Mouse (Mus musculus) liver, embryonic 11.5 days (tissue): ENCODE data around the gene Tbc1d16. TPM values are rescaled to one million over a fixed set of nuclear protein-coding genes. Genes with fewer than 3 reads are reported as not detected.

Experiments
- ATAC-seq: fragments of 200-750 bp; cut with Nextera tagmentation; replicated peaks from 2 replicates; pipeline ENCODE4 v1.8.0; 2017; ENCODE audit warnings: moderate number of reproducible peaks, mild to moderate bottlenecking, moderate TSS enrichment, moderate library complexity; ENCODE audit not compliant: low FRiP score
- DNase-seq: peaks from one replicate; pipeline ENCODE4 v3.0.0-alpha.2; 2017; ENCODE audit warnings: low spot score
- H3K27ac ChIP-seq: fragments of 300-500 bp; sonication (generic); 2 replicates; pipeline ENCODE4 v1.5.1; 2014; ENCODE audit warnings: mild to moderate bottlenecking, low read depth, low read length, control low read depth
- H3K27me3 ChIP-seq: fragments of 300-500 bp; sonication (generic); replicated peaks from 2 replicates; pipeline ENCODE4 v1.6.1; 2014; ENCODE audit warnings: low read length, mixed read lengths; ENCODE audit not compliant: control insufficient read depth, insufficient read depth
- H3K36me3 ChIP-seq: fragments of 300-500 bp; sonication (generic); 2 replicates; pipeline ENCODE4 v1.6.1; 2014; ENCODE audit warnings: mild to moderate bottlenecking, low read length, moderate library complexity, mixed read lengths; ENCODE audit not compliant: control insufficient read depth, insufficient read depth
- H3K4me1 ChIP-seq: fragments of 300-500 bp; sonication (generic); replicated peaks from 2 replicates; pipeline ENCODE4 v1.6.1; 2014; ENCODE audit warnings: low read length, mixed read lengths; ENCODE audit not compliant: control insufficient read depth, insufficient read depth
- H3K4me2 ChIP-seq: fragments of 300-500 bp; sonication (generic); 2 replicates; pipeline ENCODE4 v1.6.1; 2014; ENCODE audit warnings: mild to moderate bottlenecking, control low read depth, moderate library complexity
- H3K4me3 ChIP-seq: fragments of 300-500 bp; sonication (generic); 2 replicates; pipeline ENCODE4 v1.5.1; 2014; ENCODE audit warnings: low read depth, low read length, control low read depth
- H3K9ac ChIP-seq: fragments of 300-500 bp; sonication (generic); 2 replicates; pipeline ENCODE4 v1.6.1; 2014; ENCODE audit warnings: low read depth, low read length, control low read depth
- H3K9me3 ChIP-seq: fragments of 300-500 bp; sonication (generic); 2 replicates; pipeline ENCODE4 v1.6.1; 2016; ENCODE audit warnings: low read length, inconsistent platforms, mixed read lengths; ENCODE audit not compliant: control insufficient read depth
- WGBS: fragments of 180-500 bp; shearing (Covaris S2); extraction: QIAGEN DNeasy Blood & Tissue Kit; methylation state at CpG from one replicate; pipeline ENCODE4 v1.1.7; 2014; 5-methylcytosine and 5-hydroxymethylcytosine counted together
- polyA plus RNA-seq: library from polyadenylated mRNA; unstranded; fragments of >200 nt; fragmentation: Nextera tagmentation; extraction: Ambion mirVana; gene quantifications from 2 replicates; pipeline ENCODE4 v1.2.1, GENCODE M21; 2014

Tbc1d16 gene
- polyA plus RNA-seq, 1 experiment from 2014 or later = 3.6 TPM

DNA sequence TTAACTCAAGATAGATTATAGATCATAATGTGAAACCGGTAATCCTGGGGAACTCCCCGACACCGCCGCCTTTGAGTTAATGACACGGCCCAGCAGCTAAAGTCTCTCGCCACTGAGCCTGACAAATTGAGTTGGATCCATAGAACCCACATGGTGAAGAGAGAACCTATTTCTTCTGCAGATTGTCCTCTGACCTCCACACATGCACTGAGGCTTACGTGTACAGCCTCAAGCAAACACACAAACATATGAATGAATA, 64.6 kb downstream of the Tbc1d16 start:
- H3K27ac ChIP-seq = no peak overlapping the region; the same call in 1 of the 2 replicates
- 86% methylated on average over 7 of the region's 7 CpGs for WGBS
- H3K9ac ChIP-seq = no peak overlapping the region
- no peak overlapping the region for H3K4me3 ChIP-seq
- H3K9me3 ChIP-seq = no peaks in the 10 kb centered on the region
- no peak overlapping the region for H3K4me2 ChIP-seq
- H3K4me1 ChIP-seq = peaks cover 8% of the 10 kb centered on the region; the same call in 1 of the 2 replicates
- DNase-seq (no peak), ATAC-seq (no peak)
- peaks cover 2% of the 10 kb centered on the region; the same call in 1 of the 2 replicates for H3K27me3 ChIP-seq
- no peaks in the 10 kb centered on the region for H3K36me3 ChIP-seq

DNA sequence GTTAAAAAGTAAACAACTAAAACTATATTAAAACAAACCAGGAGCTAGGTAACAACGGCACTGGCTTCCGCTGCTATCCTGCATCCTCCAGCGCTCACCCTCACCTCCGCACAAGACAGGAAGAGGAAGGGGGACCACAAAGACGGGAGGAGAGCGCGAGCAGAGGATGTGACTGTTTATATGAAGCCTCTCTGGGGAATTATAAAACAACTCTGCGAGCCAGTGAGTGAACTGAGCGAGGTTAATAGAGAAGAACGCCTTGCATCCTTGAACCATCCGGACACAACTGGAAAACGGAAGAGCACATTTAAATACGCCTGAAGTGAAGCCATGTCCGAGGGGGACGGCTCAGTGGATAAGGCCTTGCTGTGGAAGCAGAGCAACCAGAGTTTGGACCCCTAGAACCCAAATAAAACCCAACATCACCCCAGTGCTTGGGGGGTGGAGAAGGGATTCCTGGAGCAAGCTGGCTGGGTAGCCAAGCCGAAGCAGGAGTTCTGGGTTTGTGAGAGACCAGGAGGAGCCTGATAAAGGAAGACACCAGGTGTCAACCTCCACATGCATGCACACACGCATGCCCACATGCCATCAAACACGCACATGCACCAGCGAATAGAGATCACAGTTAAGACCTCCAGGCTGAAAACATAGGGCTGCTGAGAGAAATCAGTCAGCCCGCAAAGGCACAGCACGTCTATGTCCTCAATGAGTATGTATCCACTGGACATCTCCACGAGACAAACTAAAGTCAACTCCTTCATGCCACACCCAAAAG, 65.2 kb downstream of the Tbc1d16 start:
- DNase-seq (no peak), ATAC-seq (no peak)
- Histone ChIP-seq H3K27me3 (peaks cover 7% of the 10 kb centered on the region; the same call in 1 of the 2 replicates), H3K4me3 (no peak overlapping the region), H3K27ac (no peak overlapping the region; the same call in 1 of the 2 replicates), H3K4me1 (peaks cover 8% of the 10 kb centered on the region; the same call in 1 of the 2 replicates), H3K36me3 (no peaks in the 10 kb centered on the region), H3K4me2 (no peak overlapping the region), H3K9me3 (no peaks in the 10 kb centered on the region), H3K9ac (no peak overlapping the region)
- WGBS = 75% methylated on average over 22 of the region's 22 CpGs

DNA sequence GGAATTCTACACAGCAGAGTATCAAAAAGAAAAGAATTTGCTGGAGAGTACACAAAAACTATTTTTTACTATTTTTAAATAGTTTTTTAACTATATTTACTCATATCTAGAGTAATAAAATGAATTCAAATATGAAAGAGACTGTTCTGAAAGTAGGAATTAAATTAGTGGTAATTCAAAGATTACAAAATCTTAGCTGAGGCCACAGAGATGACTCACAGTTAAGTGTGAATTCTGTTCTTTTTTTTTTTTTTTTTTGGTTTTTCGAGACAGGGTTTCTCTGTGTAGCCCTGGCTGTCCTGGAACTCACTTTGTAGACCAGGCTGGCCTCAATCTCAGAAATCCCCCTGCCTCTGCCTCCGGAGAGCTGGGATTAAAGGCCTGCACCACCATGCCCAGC, 66.6 kb downstream of the Tbc1d16 start:
- H3K36me3 ChIP-seq = no peaks in the 10 kb centered on the region
- ATAC-seq (no peak), DNase-seq (no peak)
- no peaks in the 10 kb centered on the region for H3K9me3 ChIP-seq
- 81% methylated on average over 2 of the region's 2 CpGs for WGBS
- H3K4me1 ChIP-seq = peaks cover 8% of the 10 kb centered on the region; the same call in 1 of the 2 replicates
- H3K27ac ChIP-seq = no peak overlapping the region
- no peak overlapping the region for H3K9ac ChIP-seq
- no peak overlapping the region for H3K4me3 ChIP-seq
- no peak overlapping the region for H3K4me2 ChIP-seq
- peaks cover 19% of the 10 kb centered on the region for H3K27me3 ChIP-seq

DNA sequence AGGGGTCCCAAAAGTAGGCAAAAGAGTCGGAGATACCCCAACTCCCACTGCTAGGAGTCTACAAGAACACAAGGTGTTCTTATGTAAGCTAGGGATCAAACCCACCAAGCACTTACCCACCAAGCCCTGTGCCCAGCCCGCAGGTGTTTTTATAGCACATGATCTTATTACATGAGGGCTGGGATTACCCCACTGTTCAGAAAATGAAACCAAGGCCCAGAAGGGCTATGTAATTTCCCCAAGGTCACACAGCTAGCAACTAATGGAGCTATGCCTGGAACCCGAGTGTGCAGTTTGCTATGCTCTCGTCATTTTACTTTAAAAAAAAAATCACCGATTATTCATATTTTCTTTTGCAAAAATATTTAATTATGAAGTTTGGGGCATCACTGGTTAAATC, 68.2 kb downstream of the Tbc1d16 start:
- Histone ChIP-seq H3K4me1 (peaks cover 8% of the 10 kb centered on the region; the same call in 1 of the 2 replicates), H3K27me3 (peaks cover 25% of the 10 kb centered on the region), H3K4me2 (peak overlapping the region; percentile 26), H3K27ac (no peak overlapping the region), H3K36me3 (0 out of 2 replicates have a peak, but pooled peaks cover 2% of the 10 kb centered on the region), H3K9me3 (no peaks in the 10 kb centered on the region), H3K4me3 (no peak overlapping the region), H3K9ac (no peak overlapping the region)
- 79% methylated on average over 5 of the region's 5 CpGs for WGBS
- ATAC-seq (no peak), DNase-seq (no peak)

DNA sequence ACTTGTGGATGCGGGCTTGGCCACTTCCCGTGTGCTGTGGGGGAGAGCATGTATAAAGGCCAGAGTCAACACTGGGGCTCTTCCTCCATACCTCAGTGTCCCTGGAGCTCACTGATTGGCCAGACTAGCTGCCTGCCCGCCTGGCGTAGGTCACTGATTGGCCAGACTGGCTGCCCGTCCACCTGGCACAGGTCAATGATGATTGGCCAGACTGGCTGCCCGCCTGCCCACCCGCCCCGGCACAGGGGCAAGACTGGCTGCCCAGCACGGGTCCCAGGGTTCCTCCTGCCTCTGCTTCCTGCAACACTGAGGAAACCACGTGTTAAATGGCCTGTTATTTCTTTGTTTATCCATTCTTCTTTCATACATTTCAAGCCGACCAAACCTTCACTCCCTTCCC, 68.8 kb downstream of the Tbc1d16 start:
- Histone ChIP-seq H3K4me3 (no peak overlapping the region; the same call in 1 of the 2 replicates), H3K9me3 (no peaks in the 10 kb centered on the region), H3K27me3 (peaks cover 25% of the 10 kb centered on the region), H3K4me2 (peak overlapping the region; percentile 26), H3K27ac (no peak overlapping the region), H3K36me3 (0 out of 2 replicates have a peak, but pooled peaks cover 2% of the 10 kb centered on the region), H3K9ac (no peak overlapping the region), H3K4me1 (peaks cover 8% of the 10 kb centered on the region; the same call in 1 of the 2 replicates)
- DNase-seq (peak; percentile 58), ATAC-seq (peak; percentile 88)
- WGBS = 26% methylated on average over 11 of the region's 11 CpGs

DNA sequence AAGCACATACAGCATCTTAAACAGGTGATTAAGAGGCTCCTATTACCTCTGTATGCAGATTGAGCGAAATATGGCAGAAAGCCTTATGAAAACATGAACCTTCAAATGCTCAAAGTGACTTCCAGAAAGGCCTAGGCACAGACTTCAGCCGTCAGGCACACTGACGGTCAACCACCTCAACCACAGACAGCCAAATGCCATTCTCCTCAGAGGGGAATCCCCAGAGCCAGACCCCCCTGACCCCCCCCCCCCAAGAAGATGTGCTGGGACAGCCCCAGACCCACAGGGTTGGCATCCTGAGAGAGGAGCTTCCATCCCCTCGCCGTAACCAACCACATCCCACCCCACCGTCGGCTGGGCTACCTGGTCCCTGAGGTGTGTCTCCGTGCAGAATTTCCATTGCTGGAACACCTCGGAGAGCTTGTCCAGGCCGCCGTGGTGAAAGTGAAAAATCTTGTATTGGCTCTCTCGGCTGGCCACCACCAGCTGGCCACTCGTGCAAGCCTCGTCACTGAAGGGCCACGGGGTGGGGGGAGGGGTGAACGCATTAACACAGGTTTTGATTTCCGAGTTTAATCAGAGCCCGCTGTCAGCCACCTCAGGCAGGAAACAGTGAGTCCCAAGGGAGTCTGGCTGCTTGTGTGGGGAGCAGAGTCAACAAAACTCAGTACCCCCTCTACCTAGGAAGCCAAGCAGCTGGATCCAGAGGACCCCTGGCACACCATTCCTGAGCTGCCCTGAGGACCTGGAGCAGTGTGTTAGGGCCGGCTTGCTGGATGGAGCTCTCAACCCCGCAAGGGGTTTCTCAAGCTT, 70.7 kb downstream of the Tbc1d16 start:
- Histone ChIP-seq H3K4me1 (0 out of 2 replicates have a peak, but pooled peaks cover 4% of the 10 kb centered on the region), H3K4me3 (no peak overlapping the region), H3K9me3 (no peaks in the 10 kb centered on the region), H3K4me2 (no peak overlapping the region), H3K36me3 (0 out of 2 replicates have a peak, but pooled peaks cover 2% of the 10 kb centered on the region), H3K27me3 (peaks cover 25% of the 10 kb centered on the region), H3K27ac (no peak overlapping the region), H3K9ac (no peak overlapping the region)
- WGBS = 46% methylated on average over 20 of the region's 20 CpGs
- ATAC-seq (no peak), DNase-seq (no peak)

DNA sequence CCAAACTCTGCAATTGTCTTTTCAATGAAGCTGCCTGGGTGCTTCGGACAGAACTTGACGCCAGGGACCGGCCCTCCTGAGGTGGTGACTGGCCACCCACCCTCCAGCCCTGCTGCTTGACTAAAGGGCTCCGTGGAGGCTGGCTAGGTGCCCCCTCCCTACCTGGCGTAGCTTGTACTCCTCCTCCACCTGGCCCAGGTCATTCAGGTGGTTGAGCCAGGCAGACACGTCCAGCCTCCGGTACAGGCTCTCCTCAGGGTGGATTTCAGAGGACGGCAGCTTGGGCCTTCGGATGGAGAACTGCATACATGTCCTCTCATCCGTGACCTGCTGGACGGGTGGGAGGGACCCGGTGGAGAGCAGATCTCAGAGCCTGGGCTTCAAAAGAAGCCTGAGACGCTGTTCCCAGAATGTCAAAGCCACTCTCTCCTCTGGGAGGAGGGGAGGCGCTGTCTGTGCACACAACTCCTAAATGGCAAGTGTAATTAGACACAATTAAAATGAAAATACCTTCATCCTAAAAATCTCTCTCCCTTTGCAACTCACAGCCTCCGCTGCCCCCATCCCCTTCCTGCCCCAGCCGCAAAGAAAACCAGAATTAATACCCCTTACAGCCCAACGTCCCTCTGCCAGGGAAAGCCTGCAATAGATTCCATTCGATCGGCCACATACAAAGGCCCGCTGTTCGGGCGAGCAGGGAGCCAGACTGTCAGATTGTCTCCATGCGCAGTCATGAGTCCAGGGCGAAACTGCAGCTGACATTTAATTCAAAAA, 71.6 kb downstream of the Tbc1d16 start:
- DNase-seq = no peak
- Histone ChIP-seq H3K4me2 (no peak overlapping the region), H3K27ac (no peak overlapping the region), H3K9me3 (no peaks in the 10 kb centered on the region), H3K27me3 (peaks cover 25% of the 10 kb centered on the region), H3K9ac (no peak overlapping the region), H3K4me3 (no peak overlapping the region), H3K4me1 (0 out of 2 replicates have a peak, but pooled peaks cover 4% of the 10 kb centered on the region), H3K36me3 (0 out of 2 replicates have a peak, but pooled peaks cover 2% of the 10 kb centered on the region)
- ATAC-seq = no peak
- 52% methylated on average over 24 of the region's 24 CpGs for WGBS
